Mouse (Mus musculus) bone marrow macrophage, adult 2 months (primary cell): ENCODE results near the gene Nfat5.

Source experiments
- CTCF ChIP-seq: IDR thresholded peaks from 2 replicates; pipeline ENCODE4 v1.5.1; 2012; ENCODE audit warnings: low read depth, mild to moderate bottlenecking, low read length, moderate library complexity
- POLR2A ChIP-seq: IDR thresholded peaks from 2 replicates; pipeline ENCODE4 v1.6.1; 2012; ENCODE audit warnings: mild to moderate bottlenecking, low read depth, low read length, borderline replicate concordance

GRCm38 (mm10) chr8:107248456-107248855 lies 44.8 kb upstream of the Nfat5 start:
- TF ChIP-seq CTCF (no peak), POLR2A (no peak)
